Mouse (Mus musculus): ENCODE results near the gene Zmpste24. TPM values are rescaled to one million over a fixed set of nuclear protein-coding genes. Genes with fewer than 3 reads are reported as not detected.

The Zmpste24 gene
- polyA plus RNA-seq, 1 experiment from 2014 or later, result 35.5 TPM

GRCm38 (mm10) chr4:121028659-121029392, 69.2 kb downstream of the Zmpste24 start:
- H3K9me3 ChIP-seq, result no peaks in the 10 kb centered on the region
- H3K4me1 ChIP-seq, result no peaks in the 10 kb centered on the region
- no peaks in the 10 kb centered on the region for H3K36me3 ChIP-seq
- H3K27me3 ChIP-seq (replicated peaks), result no peaks in the 10 kb centered on the region
- no peak overlapping the region for H3K27ac ChIP-seq
- WGBS, result 31% methylated on average over 14 of the region's 14 CpGs
- no peak overlapping the region for H3K4me3 ChIP-seq (replicated peaks)
- no peak overlapping the region for H3K4me2 ChIP-seq
- no peak for ATAC-seq (ENCODE audit: insufficient read depth, low FRiP score, low read depth)
- no peak overlapping the region for H3K9ac ChIP-seq

GRCm38 (mm10) chr4:121028146-121028545, 69.9 kb downstream of the Zmpste24 start:
- H3K4me1 ChIP-seq, result no peaks in the 10 kb centered on the region
- H3K9ac ChIP-seq, result no peak overlapping the region
- no peak overlapping the region for H3K4me2 ChIP-seq
- H3K27me3 ChIP-seq (replicated peaks), result no peaks in the 10 kb centered on the region
- no peak overlapping the region for H3K4me3 ChIP-seq (replicated peaks)
- no peaks in the 10 kb centered on the region for H3K36me3 ChIP-seq
- H3K9me3 ChIP-seq, result no peaks in the 10 kb centered on the region
- ATAC-seq (ENCODE audit: insufficient read depth, low FRiP score, low read depth), result no peak
- 77% methylated on average over 1 of the region's 1 CpGs for WGBS
- no peak overlapping the region for H3K27ac ChIP-seq

DNA sequence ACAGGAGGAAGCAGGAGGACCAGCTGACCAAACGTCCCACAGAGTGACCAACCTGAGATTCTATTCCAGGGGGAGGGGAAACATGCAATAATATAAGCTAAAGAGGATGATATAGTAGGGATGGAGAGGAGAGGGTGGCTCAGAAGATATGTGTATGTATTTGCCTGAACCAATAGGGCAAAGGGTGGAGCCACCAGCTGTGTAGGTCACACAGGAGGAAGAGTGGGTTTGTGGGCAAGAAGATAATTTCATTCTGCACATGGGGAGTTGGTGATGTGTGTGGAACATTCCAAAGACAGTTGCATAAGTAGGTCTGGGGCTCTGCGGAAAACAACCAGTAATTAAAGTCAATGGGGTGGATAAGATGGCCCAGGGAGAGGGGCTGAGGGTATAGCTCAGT, 72.4 kb downstream of the Zmpste24 start:
- no peak overlapping the region for H3K4me2 ChIP-seq
- no peak overlapping the region for H3K27ac ChIP-seq
- H3K4me1 ChIP-seq, result no peaks in the 10 kb centered on the region
- 61% methylated on average over 2 of the region's 2 CpGs for WGBS
- no peaks in the 10 kb centered on the region for H3K36me3 ChIP-seq
- ATAC-seq (ENCODE audit: insufficient read depth, low FRiP score, low read depth), result no peak
- H3K9me3 ChIP-seq, result no peaks in the 10 kb centered on the region
- no peaks in the 10 kb centered on the region for H3K27me3 ChIP-seq (replicated peaks)
- no peak overlapping the region for H3K4me3 ChIP-seq (replicated peaks)
- H3K9ac ChIP-seq, result no peak overlapping the region

- Histone ChIP-seq H3K9ac (no peak overlapping the region), H3K4me1 (no peaks in the 10 kb centered on the region), H3K27ac (no peak overlapping the region), H3K4me2 (no peak overlapping the region), H3K9me3 (no peaks in the 10 kb centered on the region), H3K27me3 (replicated peaks) (no peaks in the 10 kb centered on the region), H3K36me3 (no peaks in the 10 kb centered on the region), H3K4me3 (replicated peaks) (no peak overlapping the region)
- ATAC-seq (ENCODE audit: insufficient read depth, low FRiP score, low read depth), result peak; percentile 35; the same call in 1 of the 2 replicates
- 79% methylated on average over 2 of the region's 2 CpGs for WGBS
Observed at GRCm38 (mm10) chr4:121023941-121024340, 74.1 kb downstream of the Zmpste24 start.

- no peaks in the 10 kb centered on the region for H3K9me3 ChIP-seq
- H3K4me2 ChIP-seq, result no peak overlapping the region
- no peaks in the 10 kb centered on the region for H3K4me1 ChIP-seq
- H3K9ac ChIP-seq, result no peak overlapping the region
- ATAC-seq (ENCODE audit: insufficient read depth, low FRiP score, low read depth), result no peak
- H3K27ac ChIP-seq, result no peak overlapping the region
- H3K27me3 ChIP-seq (replicated peaks), result no peaks in the 10 kb centered on the region
- no peak overlapping the region for H3K4me3 ChIP-seq (replicated peaks)
- no peaks in the 10 kb centered on the region for H3K36me3 ChIP-seq
- WGBS, result 78% methylated on average over 7 of the region's 7 CpGs
Observed at GRCm38 (mm10) chr4:121023464-121023863, 74.6 kb downstream of the Zmpste24 start.

GRCm38 (mm10) chr4:121021911-121022310, 76.1 kb downstream of the Zmpste24 start:
- H3K4me3 ChIP-seq (replicated peaks), result no peak overlapping the region
- H3K27ac ChIP-seq, result no peak overlapping the region
- H3K27me3 ChIP-seq (replicated peaks), result no peaks in the 10 kb centered on the region
- no peak overlapping the region for H3K4me2 ChIP-seq
- ATAC-seq (ENCODE audit: insufficient read depth, low FRiP score, low read depth), result no peak
- no peak overlapping the region for H3K9ac ChIP-seq
- no peaks in the 10 kb centered on the region for H3K36me3 ChIP-seq
- H3K4me1 ChIP-seq, result no peaks in the 10 kb centered on the region
- no peaks in the 10 kb centered on the region for H3K9me3 ChIP-seq

- H3K36me3 ChIP-seq, result no peaks in the 10 kb centered on the region
- 70% methylated on average over 10 of the region's 10 CpGs for WGBS
Observed at GRCm38 (mm10) chr4:121020040-121020790, 77.8 kb downstream of the Zmpste24 start.

DNA sequence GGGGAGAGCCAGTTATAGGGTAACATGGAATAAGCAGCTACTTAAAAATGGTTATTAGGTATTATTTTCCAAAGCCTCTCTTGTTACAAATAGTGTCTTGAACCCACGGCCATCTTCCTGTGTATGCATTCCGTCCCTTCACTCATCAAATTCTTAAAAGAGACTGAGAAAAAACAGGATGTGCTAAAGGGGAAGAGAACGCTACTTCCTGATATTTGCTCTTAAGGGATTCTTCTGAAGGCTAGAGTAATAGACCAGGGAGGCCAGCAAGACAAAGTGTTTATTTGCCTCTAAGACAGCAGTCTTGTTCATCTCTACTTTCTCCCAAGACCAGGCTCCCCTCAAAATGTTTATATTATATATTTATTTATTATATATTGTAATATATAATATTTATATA, 79.8 kb downstream of the Zmpste24 start:
- no peak for ATAC-seq (ENCODE audit: insufficient read depth, low FRiP score, low read depth)
- H3K36me3 ChIP-seq, result no peaks in the 10 kb centered on the region
- WGBS, result 61% methylated on average over 3 of the region's 3 CpGs

More at GRCm38 (mm10) chr4:121020040-121020790, 77.8 kb downstream of the Zmpste24 start:
- Histone ChIP-seq H3K27ac (no peak overlapping the region), H3K9ac (no peak overlapping the region), H3K4me3 (replicated peaks) (no peak overlapping the region), H3K4me2 (no peak overlapping the region), H3K27me3 (replicated peaks) (no peaks in the 10 kb centered on the region), H3K9me3 (no peaks in the 10 kb centered on the region), H3K4me1 (0 out of 2 replicates have a peak, but pooled peaks cover 6% of the 10 kb centered on the region)
- no peak for ATAC-seq (ENCODE audit: insufficient read depth, low FRiP score, low read depth)

GRCm38 (mm10) chr4:121016928-121017657, 80.9 kb downstream of the Zmpste24 start, which contains the start of gene Smap2:
Gene Smap2 (minus strand): TSS chr4:121017247.
- peak; percentile 96 for ATAC-seq (ENCODE audit: insufficient read depth, low FRiP score, low read depth)
- WGBS, result under 1% methylated on average over 39 of the region's 48 CpGs
- H3K4me2 ChIP-seq, result peak within 1 kb of the TSS; percentile 92

More for the DNA sequence above, 79.8 kb downstream of the Zmpste24 start:
- no peaks in the 10 kb centered on the region for H3K27me3 ChIP-seq (replicated peaks)
- no peak overlapping the region for H3K27ac ChIP-seq
- no peaks in the 10 kb centered on the region for H3K9me3 ChIP-seq
- H3K4me3 ChIP-seq (replicated peaks), result no peak overlapping the region
- H3K9ac ChIP-seq, result no peak overlapping the region
- H3K4me2 ChIP-seq, result no peak overlapping the region
- H3K4me1 ChIP-seq, result 0 out of 2 replicates have a peak, but pooled peaks cover 12% of the 10 kb centered on the region

GRCm38 (mm10) chr4:121016021-121016898, 81.8 kb downstream of the Zmpste24 start:
- WGBS, result 6% methylated on average over 40 of the region's 40 CpGs
- H3K4me2 ChIP-seq, result peak overlapping the region; percentile 92

More at GRCm38 (mm10) chr4:121016928-121017657, 80.9 kb downstream of the Zmpste24 start, which contains the start of gene Smap2:
- Histone ChIP-seq H3K27ac (peak within 1 kb of the TSS; percentile 19; the same call in 1 of the 2 replicates), H3K9me3 (no peaks in the 10 kb centered on the region), H3K27me3 (replicated peaks) (no peaks in the 10 kb centered on the region), H3K9ac (peak within 1 kb of the TSS; percentile 84), H3K4me3 (replicated peaks) (peak within 1 kb of the TSS; percentile 95), H3K36me3 (no peaks in the 10 kb centered on the region), H3K4me1 (0 out of 2 replicates have a peak, but pooled peaks cover 12% of the 10 kb centered on the region)

DNA sequence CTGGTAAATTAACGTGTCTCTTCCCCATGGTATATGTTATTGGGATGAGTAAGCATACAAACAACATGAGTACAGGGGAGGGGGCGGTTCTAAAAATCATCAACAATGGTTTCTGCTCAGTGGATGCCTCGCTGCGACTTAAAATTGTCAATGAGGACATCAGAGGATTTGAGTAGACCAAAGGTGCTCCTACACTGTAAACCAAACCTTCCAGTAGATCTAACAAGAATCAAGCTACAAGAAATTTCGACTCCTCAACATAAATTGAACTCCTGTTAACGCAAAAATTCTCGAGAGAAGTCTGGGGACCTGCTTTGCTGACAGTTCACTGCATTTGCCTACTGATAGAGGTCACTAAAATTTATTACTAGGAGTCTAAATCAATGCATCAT, 82.8 kb downstream of the Zmpste24 start:
- H3K4me3 ChIP-seq (replicated peaks), result no peak overlapping the region

More at GRCm38 (mm10) chr4:121016021-121016898, 81.8 kb downstream of the Zmpste24 start:
- peak; percentile 6; the same call in 1 of the 2 replicates for ATAC-seq (ENCODE audit: insufficient read depth, low FRiP score, low read depth)
- peak overlapping the region; percentile 19; the same call in 1 of the 2 replicates for H3K27ac ChIP-seq
- H3K4me3 ChIP-seq (replicated peaks), result peak overlapping the region; percentile 95
- H3K27me3 ChIP-seq (replicated peaks), result no peaks in the 10 kb centered on the region
- peak overlapping the region; percentile 84 for H3K9ac ChIP-seq
- 0 out of 2 replicates have a peak, but pooled peaks cover 12% of the 10 kb centered on the region for H3K4me1 ChIP-seq
- H3K9me3 ChIP-seq, result no peaks in the 10 kb centered on the region
- H3K36me3 ChIP-seq, result no peaks in the 10 kb centered on the region

More for the DNA sequence above, 82.8 kb downstream of the Zmpste24 start:
- H3K4me1 ChIP-seq, result 0 out of 2 replicates have a peak, but pooled peaks cover 12% of the 10 kb centered on the region
- H3K4me2 ChIP-seq, result peak overlapping the region; percentile 92
- no peaks in the 10 kb centered on the region for H3K27me3 ChIP-seq (replicated peaks)
- H3K9me3 ChIP-seq, result no peaks in the 10 kb centered on the region
- H3K36me3 ChIP-seq, result no peaks in the 10 kb centered on the region
- ATAC-seq (ENCODE audit: insufficient read depth, low FRiP score, low read depth), result no peak
- no peak overlapping the region for H3K9ac ChIP-seq
- WGBS, result 76% methylated on average over 7 of the region's 7 CpGs
- H3K27ac ChIP-seq, result no peak overlapping the region

Measured in stomach, embryonic 15.5 days (tissue).